Mouse (Mus musculus): ENCODE data around the gene Tnp1.

The Tnp1 gene

GRCm38 (mm10) chr1:73006847-73007246, 8.9 kb downstream of the Tnp1 start:
- no peak for DNase-seq (ENCODE audit: low read depth, low spot score)

GRCm38 (mm10) chr1:73004890-73005289, 10.8 kb downstream of the Tnp1 start:
- DNase-seq (ENCODE audit: low read depth, low spot score), result no peak

- no peak for DNase-seq (ENCODE audit: low read depth, low spot score)
Measured at GRCm38 (mm10) chr1:73002637-73003036, 13.1 kb downstream of the Tnp1 start.

- no peak for DNase-seq (ENCODE audit: low read depth, low spot score)
Measured at GRCm38 (mm10) chr1:73001961-73002360, 13.7 kb downstream of the Tnp1 start.

- DNase-seq (ENCODE audit: low read depth, low spot score), result no peak
Measured at GRCm38 (mm10) chr1:72994751-72995528, 20.8 kb downstream of the Tnp1 start.

- DNase-seq (ENCODE audit: low read depth, low spot score), result no peak
Measured at GRCm38 (mm10) chr1:72992944-72993464, 22.7 kb downstream of the Tnp1 start.

- no peak for DNase-seq (ENCODE audit: low read depth, low spot score)
Measured at GRCm38 (mm10) chr1:72992209-72992608, 23.5 kb downstream of the Tnp1 start.

GRCm38 (mm10) chr1:72988904-72989303, 26.8 kb downstream of the Tnp1 start:
- DNase-seq (ENCODE audit: low read depth, low spot score), result no peak

- DNase-seq (ENCODE audit: low read depth, low spot score), result no peak
Measured at GRCm38 (mm10) chr1:72986715-72987114, 29.0 kb downstream of the Tnp1 start.

GRCm38 (mm10) chr1:72978956-72979355, 36.8 kb downstream of the Tnp1 start:
- DNase-seq (ENCODE audit: low read depth, low spot score), result no peak

- DNase-seq (ENCODE audit: low read depth, low spot score), result no peak
Measured at GRCm38 (mm10) chr1:72974226-72974625, 41.5 kb downstream of the Tnp1 start.

- no peak for DNase-seq (ENCODE audit: low read depth, low spot score)
Measured at GRCm38 (mm10) chr1:72970461-72970860, 45.2 kb downstream of the Tnp1 start.

GRCm38 (mm10) chr1:72969113-72969812, 46.4 kb downstream of the Tnp1 start:
- DNase-seq (ENCODE audit: low read depth, low spot score), result no peak

- no peak for DNase-seq (ENCODE audit: low read depth, low spot score)
Measured at GRCm38 (mm10) chr1:72966423-72966822, 49.3 kb downstream of the Tnp1 start.

All from R1 (cell line).